Mouse (Mus musculus): ENCODE measurements around the gene Ttf2.
A peak's percentile ranks its signal among the peaks of the same experiment; 100 is the strongest.

DNA sequence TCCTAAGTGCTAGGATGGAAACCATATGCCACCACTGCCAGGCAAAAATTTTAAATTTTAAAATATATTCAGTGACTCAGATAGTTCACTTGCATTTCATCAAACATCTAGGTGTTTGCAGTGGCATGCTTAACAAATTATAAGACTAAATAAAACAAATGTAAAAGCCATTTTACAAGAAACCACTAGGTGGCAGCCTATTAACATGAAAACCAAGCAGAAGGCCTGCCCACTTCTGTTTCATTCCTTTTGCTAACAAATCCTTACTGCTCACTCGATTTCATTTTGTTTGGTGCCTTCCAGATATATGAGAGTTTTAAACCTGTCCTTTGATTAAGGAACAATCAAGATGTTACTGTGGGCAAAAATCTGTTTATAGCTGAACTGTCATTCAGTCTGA lies 4.4 kb upstream of the Ttf2 start:
- TF ChIP-seq EP300 (IDR thresholded peaks at IDR 0.05; ENCODE audit: low read depth) (no peak), CTCF (IDR thresholded peaks at IDR 0.05; ENCODE audit: low read depth) (peak; percentile 75)

Data from liver, postnatal 0 days (tissue).